Mouse (Mus musculus): ENCODE results near the gene Ppp2r5d. TPM values are rescaled to one million over a fixed set of nuclear protein-coding genes. Genes with fewer than 3 reads are reported as not detected.

Gene Ppp2r5d
- total and polyA plus RNA-seq, 2 experiments from 2014 or later: 94.1 to 128 TPM

GRCm38 (mm10) chr17:46703971-46704886 is 682 bp downstream of the Ppp2r5d start:
- H3K36me3 ChIP-seq (ENCODE audit: insufficient read depth, low read length): peaks cover 7% of the 10 kb centered on the region
- peak overlapping the region; percentile 95 for H3K9ac ChIP-seq (replicated peaks; ENCODE audit: low read length, poor library complexity, severe bottlenecking)
- peaks cover 17% of the 10 kb centered on the region for H3K4me1 ChIP-seq (ENCODE audit: insufficient read depth, low read length)
- H3K9me3 ChIP-seq (ENCODE audit: low read length): no peaks in the 10 kb centered on the region
- no peak for TF ChIP-seq CTCF (IDR thresholded peaks at IDR 0.05)
- DNase-seq (ENCODE audit: low spot score): no peak
- peak; percentile 65; the same call in 1 of the 2 replicates for ATAC-seq (ENCODE audit: low FRiP score)
- peak overlapping the region; percentile 63 for H3K4me2 ChIP-seq (ENCODE audit: low read depth, low read length, poor library complexity, severe bottlenecking)
- peak overlapping the region; percentile 92 for H3K4me3 ChIP-seq (ENCODE audit: low read depth, low read length)
- no peaks in the 10 kb centered on the region for H3K27me3 ChIP-seq (ENCODE audit: insufficient read depth, low read length)
- H3K27ac ChIP-seq (ENCODE audit: low read depth, low read length): peak overlapping the region; percentile 78
- WGBS: 4% methylated on average over 33 of the region's 41 CpGs

- DNase-seq (ENCODE audit: low spot score) (no peak), ATAC-seq (ENCODE audit: low FRiP score) (no peak)
- Histone ChIP-seq H3K27ac (ENCODE audit: low read depth, low read length) (no peak overlapping the region), H3K27me3 (ENCODE audit: insufficient read depth, low read length) (no peaks in the 10 kb centered on the region), H3K9ac (replicated peaks; ENCODE audit: low read length, poor library complexity, severe bottlenecking) (peak overlapping the region; percentile 44; the same call in 1 of the 2 replicates), H3K4me2 (ENCODE audit: low read depth, low read length, poor library complexity, severe bottlenecking) (0 out of 2 replicates have a peak overlapping the region, but pooled peaks have one; percentile 63), H3K9me3 (ENCODE audit: low read length) (no peaks in the 10 kb centered on the region), H3K4me3 (ENCODE audit: low read depth, low read length) (0 out of 2 replicates have a peak overlapping the region, but pooled peaks have one; percentile 92), H3K4me1 (ENCODE audit: insufficient read depth, low read length) (peaks cover 17% of the 10 kb centered on the region), H3K36me3 (ENCODE audit: insufficient read depth, low read length) (peaks cover 18% of the 10 kb centered on the region)
- 92% methylated on average over 5 of the region's 5 CpGs for WGBS
- TF ChIP-seq CTCF (IDR thresholded peaks at IDR 0.05): no peak
Measured at GRCm38 (mm10) chr17:46702506-46702905, 2.4 kb downstream of the Ppp2r5d start.

- Histone ChIP-seq H3K4me3 (ENCODE audit: low read depth, low read length) (no peak overlapping the region), H3K4me1 (ENCODE audit: insufficient read depth, low read length) (peaks cover 17% of the 10 kb centered on the region), H3K9me3 (ENCODE audit: low read length) (no peaks in the 10 kb centered on the region), H3K27ac (ENCODE audit: low read depth, low read length) (no peak overlapping the region), H3K4me2 (ENCODE audit: low read depth, low read length, poor library complexity, severe bottlenecking) (0 out of 2 replicates have a peak overlapping the region, but pooled peaks have one; percentile 2), H3K9ac (replicated peaks; ENCODE audit: low read length, poor library complexity, severe bottlenecking) (no peak overlapping the region; the same call in 1 of the 2 replicates), H3K27me3 (ENCODE audit: insufficient read depth, low read length) (no peaks in the 10 kb centered on the region), H3K36me3 (ENCODE audit: insufficient read depth, low read length) (peaks cover 18% of the 10 kb centered on the region)
- ATAC-seq (ENCODE audit: low FRiP score) (no peak), DNase-seq (ENCODE audit: low spot score) (no peak)
- TF ChIP-seq CTCF (IDR thresholded peaks at IDR 0.05): no peak
- WGBS: 86% methylated on average over 12 of the region's 12 CpGs
Measured at GRCm38 (mm10) chr17:46702100-46702499, 2.8 kb downstream of the Ppp2r5d start.

- Histone ChIP-seq H3K9me3 (ENCODE audit: low read length) (no peaks in the 10 kb centered on the region), H3K4me2 (ENCODE audit: low read depth, low read length, poor library complexity, severe bottlenecking) (peak overlapping the region; percentile 2; the same call in 1 of the 2 replicates), H3K9ac (replicated peaks; ENCODE audit: low read length, poor library complexity, severe bottlenecking) (no peak overlapping the region), H3K27me3 (ENCODE audit: insufficient read depth, low read length) (no peaks in the 10 kb centered on the region), H3K4me3 (ENCODE audit: low read depth, low read length) (no peak overlapping the region), H3K4me1 (ENCODE audit: insufficient read depth, low read length) (peaks cover 17% of the 10 kb centered on the region), H3K27ac (ENCODE audit: low read depth, low read length) (no peak overlapping the region), H3K36me3 (ENCODE audit: insufficient read depth, low read length) (peaks cover 18% of the 10 kb centered on the region)
- TF ChIP-seq CTCF (IDR thresholded peaks at IDR 0.05): no peak
- 68% methylated on average over 12 of the region's 12 CpGs for WGBS
- ATAC-seq (ENCODE audit: low FRiP score) (no peak), DNase-seq (ENCODE audit: low spot score) (no peak)
Measured at GRCm38 (mm10) chr17:46701489-46701888, 3.4 kb downstream of the Ppp2r5d start.

GRCm38 (mm10) chr17:46699912-46700311 is 5.0 kb downstream of the Ppp2r5d start:
- Histone ChIP-seq H3K4me2 (ENCODE audit: low read depth, low read length, poor library complexity, severe bottlenecking) (no peak overlapping the region), H3K4me3 (ENCODE audit: low read depth, low read length) (no peak overlapping the region), H3K9ac (replicated peaks; ENCODE audit: low read length, poor library complexity, severe bottlenecking) (no peak overlapping the region), H3K27me3 (ENCODE audit: insufficient read depth, low read length) (no peaks in the 10 kb centered on the region), H3K9me3 (ENCODE audit: low read length) (no peaks in the 10 kb centered on the region), H3K36me3 (ENCODE audit: insufficient read depth, low read length) (peaks cover 18% of the 10 kb centered on the region), H3K4me1 (ENCODE audit: insufficient read depth, low read length) (peaks cover 15% of the 10 kb centered on the region), H3K27ac (ENCODE audit: low read depth, low read length) (no peak overlapping the region)
- no peak for DNase-seq (ENCODE audit: low spot score)
- WGBS: 91% methylated on average over 3 of the region's 3 CpGs
- no peak for ATAC-seq (ENCODE audit: low FRiP score)
- TF ChIP-seq CTCF (IDR thresholded peaks at IDR 0.05): no peak

GRCm38 (mm10) chr17:46699245-46699644 is 5.7 kb downstream of the Ppp2r5d start:
- Histone ChIP-seq H3K9ac (replicated peaks; ENCODE audit: low read length, poor library complexity, severe bottlenecking) (no peak overlapping the region), H3K27me3 (ENCODE audit: insufficient read depth, low read length) (no peaks in the 10 kb centered on the region), H3K4me2 (ENCODE audit: low read depth, low read length, poor library complexity, severe bottlenecking) (no peak overlapping the region), H3K4me1 (ENCODE audit: insufficient read depth, low read length) (peaks cover 15% of the 10 kb centered on the region), H3K27ac (ENCODE audit: low read depth, low read length) (no peak overlapping the region), H3K4me3 (ENCODE audit: low read depth, low read length) (no peak overlapping the region), H3K36me3 (ENCODE audit: insufficient read depth, low read length) (peaks cover 18% of the 10 kb centered on the region), H3K9me3 (ENCODE audit: low read length) (no peaks in the 10 kb centered on the region)
- ATAC-seq (ENCODE audit: low FRiP score) (no peak), DNase-seq (ENCODE audit: low spot score) (no peak)
- WGBS: 90% methylated on average over 5 of the region's 5 CpGs
- no peak for TF ChIP-seq CTCF (IDR thresholded peaks at IDR 0.05)

All from midbrain, postnatal 0 days (tissue).